Mouse (Mus musculus): ENCODE measurements at regions not wholly inside any gene's neighbourhood (a gene's known extent, or its start where the extent isn't known, plus 50 kb on each side); places are given as distances from the start of the nearest gene placed in this dataset.

DNA sequence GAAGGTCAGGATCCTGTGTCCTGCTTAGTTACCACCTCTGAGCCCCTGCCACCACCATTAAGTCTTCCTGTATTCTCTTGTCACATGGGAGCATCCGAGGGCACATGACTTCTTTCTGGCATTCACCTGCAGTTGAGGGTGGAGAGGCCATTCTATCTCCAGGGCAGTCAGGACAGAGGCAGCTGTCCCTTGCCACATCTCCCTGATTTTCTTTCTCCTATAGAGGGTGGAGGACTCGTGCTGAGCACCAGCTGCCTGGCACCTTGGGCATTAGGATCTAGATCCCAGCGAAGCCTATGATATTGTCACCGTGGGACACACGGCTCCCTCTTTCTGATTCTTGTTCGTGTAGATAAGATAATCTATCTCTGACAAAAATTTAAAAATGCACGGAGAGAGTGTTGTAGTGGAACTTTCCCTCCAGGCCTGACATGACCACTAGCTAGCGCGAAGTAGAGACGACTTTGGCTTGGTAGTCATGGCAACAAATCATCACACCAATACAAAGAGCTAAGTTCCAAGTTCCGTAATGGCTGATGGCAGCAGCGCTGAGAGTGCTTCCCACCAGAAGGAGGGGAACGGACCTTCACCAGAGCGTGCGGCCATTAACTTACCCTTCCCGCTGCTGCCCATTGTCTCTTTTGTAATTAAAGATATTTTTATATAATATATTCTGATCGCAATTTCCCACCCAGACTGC lies 137.7 kb downstream of the Ipmk start:
- no peak overlapping the region for H3K4me2 ChIP-seq (ENCODE audit: low read depth, low read length)
- no peaks in the 10 kb centered on the region for H3K4me1 ChIP-seq (ENCODE audit: control insufficient read depth, insufficient read depth, low read length)
- no peak overlapping the region for H3K9ac ChIP-seq (ENCODE audit: low read depth, low read length)
- H3K36me3 ChIP-seq (ENCODE audit: control insufficient read depth, insufficient read depth, low read length), result no peaks in the 10 kb centered on the region
- H3K9me3 ChIP-seq (ENCODE audit: control insufficient read depth, low read length), result no peaks in the 10 kb centered on the region
- H3K27ac ChIP-seq (replicated peaks; ENCODE audit: low read depth, low read length), result no peak overlapping the region
- no peak overlapping the region for H3K4me3 ChIP-seq (ENCODE audit: low read depth, low read length)
- DNase-seq (ENCODE audit: low spot score) (no peak), ATAC-seq (ENCODE audit: low read depth) (no peak)
- no peaks in the 10 kb centered on the region for H3K27me3 ChIP-seq (replicated peaks; ENCODE audit: control insufficient read depth, insufficient read depth, low read length)
- WGBS, result 70% methylated on average over 17 of the region's 17 CpGs

DNA sequence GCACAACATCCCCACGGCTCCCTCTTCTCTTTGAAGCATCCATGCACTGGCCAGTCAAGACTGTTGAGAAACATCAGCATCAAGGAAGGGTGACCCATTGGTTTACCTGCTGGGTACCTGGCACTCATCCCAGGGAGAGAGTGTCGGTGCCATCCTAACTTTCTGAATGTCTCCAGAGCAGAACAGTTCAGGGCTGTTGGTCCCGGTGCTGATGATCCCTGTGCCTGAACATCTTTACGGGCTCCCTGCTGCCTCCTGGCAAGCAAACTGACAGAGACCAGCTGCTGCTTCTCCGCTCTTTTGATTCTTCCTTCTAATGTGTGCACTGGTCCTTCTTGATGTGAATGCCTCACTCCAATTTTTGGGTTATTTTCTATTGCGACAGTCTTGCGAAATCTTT lies 142.2 kb downstream of the Ipmk start:
- Histone ChIP-seq H3K9me3 (ENCODE audit: control insufficient read depth, low read length) (no peaks in the 10 kb centered on the region), H3K27me3 (replicated peaks; ENCODE audit: control insufficient read depth, insufficient read depth, low read length) (no peaks in the 10 kb centered on the region), H3K4me3 (ENCODE audit: low read depth, low read length) (no peak overlapping the region), H3K36me3 (ENCODE audit: control insufficient read depth, insufficient read depth, low read length) (no peaks in the 10 kb centered on the region), H3K4me2 (ENCODE audit: low read depth, low read length) (no peak overlapping the region), H3K9ac (ENCODE audit: low read depth, low read length) (no peak overlapping the region), H3K27ac (replicated peaks; ENCODE audit: low read depth, low read length) (no peak overlapping the region), H3K4me1 (ENCODE audit: control insufficient read depth, insufficient read depth, low read length) (no peaks in the 10 kb centered on the region)
- WGBS, result 86% methylated on average over 7 of the region's 7 CpGs
- ATAC-seq (ENCODE audit: low read depth) (no peak), DNase-seq (ENCODE audit: low spot score) (no peak)

DNA sequence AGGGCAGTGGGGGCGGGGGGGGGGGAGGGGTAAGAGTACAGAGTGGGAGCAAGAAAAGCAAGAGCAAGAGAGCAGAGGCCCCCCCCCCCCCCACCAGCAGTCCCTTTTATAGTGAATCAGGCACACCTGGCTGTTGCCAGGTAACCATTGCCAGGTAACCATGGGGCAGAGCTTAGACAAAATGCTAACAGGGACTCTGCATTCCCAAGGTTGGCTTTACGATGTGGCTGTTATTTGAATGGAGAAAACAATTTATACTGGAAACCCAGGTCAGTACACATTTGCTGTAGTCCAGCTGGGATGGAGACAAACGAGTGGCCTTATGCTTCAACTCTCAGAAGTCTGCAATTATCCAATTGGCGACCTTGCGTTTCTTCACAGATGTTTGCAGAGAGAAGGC lies 154.5 kb downstream of the Ipmk start:
- no peak for DNase-seq (ENCODE audit: low spot score)
- Histone ChIP-seq H3K4me3 (ENCODE audit: low read depth, low read length) (no peak overlapping the region), H3K27me3 (replicated peaks; ENCODE audit: control insufficient read depth, insufficient read depth, low read length) (no peaks in the 10 kb centered on the region), H3K4me2 (ENCODE audit: low read depth, low read length) (no peak overlapping the region), H3K9me3 (ENCODE audit: control insufficient read depth, low read length) (no peaks in the 10 kb centered on the region), H3K36me3 (ENCODE audit: control insufficient read depth, insufficient read depth, low read length) (no peaks in the 10 kb centered on the region), H3K27ac (replicated peaks; ENCODE audit: low read depth, low read length) (no peak overlapping the region), H3K4me1 (ENCODE audit: control insufficient read depth, insufficient read depth, low read length) (no peaks in the 10 kb centered on the region), H3K9ac (ENCODE audit: low read depth, low read length) (no peak overlapping the region)
- WGBS, result 34% methylated on average over 4 of the region's 5 CpGs
- no peak for ATAC-seq (ENCODE audit: low read depth)

DNA sequence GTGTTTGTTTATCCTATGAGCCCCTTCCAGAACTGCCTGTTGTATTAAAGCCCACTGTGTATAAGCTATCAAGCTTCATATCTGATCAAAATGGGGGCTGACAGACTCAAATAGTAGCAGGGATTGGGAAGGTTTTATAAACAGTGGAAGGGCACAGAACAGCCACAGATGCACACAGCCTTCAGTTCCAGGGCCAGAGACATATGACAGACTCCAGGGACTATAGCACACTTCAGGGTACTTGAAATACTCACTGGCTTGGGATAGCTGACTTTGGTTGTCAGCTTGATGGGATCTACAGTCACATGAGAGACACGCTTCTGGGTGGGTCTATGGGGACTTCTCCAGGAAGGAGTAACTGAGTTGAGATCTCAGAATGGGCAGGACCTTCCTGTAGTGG lies 156.7 kb downstream of the Ipmk start:
- H3K27ac ChIP-seq (replicated peaks; ENCODE audit: low read depth, low read length), result no peak overlapping the region
- no peak for DNase-seq (ENCODE audit: low spot score)
- H3K27me3 ChIP-seq (replicated peaks; ENCODE audit: control insufficient read depth, insufficient read depth, low read length), result no peaks in the 10 kb centered on the region
- H3K9me3 ChIP-seq (ENCODE audit: control insufficient read depth, low read length), result no peaks in the 10 kb centered on the region
- ATAC-seq (ENCODE audit: low read depth), result no peak
- no peak overlapping the region for H3K4me2 ChIP-seq (ENCODE audit: low read depth, low read length)
- 84% methylated on average over 1 of the region's 1 CpGs for WGBS
- no peak overlapping the region for H3K4me3 ChIP-seq (ENCODE audit: low read depth, low read length)
- no peaks in the 10 kb centered on the region for H3K4me1 ChIP-seq (ENCODE audit: control insufficient read depth, insufficient read depth, low read length)
- no peak overlapping the region for H3K9ac ChIP-seq (ENCODE audit: low read depth, low read length)
- no peaks in the 10 kb centered on the region for H3K36me3 ChIP-seq (ENCODE audit: control insufficient read depth, insufficient read depth, low read length)

DNA sequence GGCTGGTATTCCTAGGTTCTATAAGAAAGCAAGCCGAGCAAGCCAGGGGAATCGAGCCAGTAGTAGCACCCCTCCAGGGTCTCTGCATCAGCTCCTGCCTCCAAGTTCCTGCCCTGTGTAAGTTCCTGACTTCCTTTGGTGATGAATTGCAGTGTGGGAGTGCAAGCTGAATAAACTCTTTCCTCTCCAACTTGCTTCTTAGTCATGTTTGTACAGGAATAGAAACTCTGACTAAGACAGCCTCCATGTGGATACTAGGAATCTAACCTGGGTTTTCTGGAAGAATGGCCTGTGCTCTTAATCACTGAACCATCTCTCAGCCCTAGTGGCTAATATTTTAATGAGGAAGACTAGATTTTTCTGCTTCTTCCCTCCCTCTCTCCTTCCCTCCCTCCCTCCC lies 177.7 kb downstream of the Ipmk start:
- Histone ChIP-seq H3K27ac (replicated peaks; ENCODE audit: low read depth, low read length) (no peak overlapping the region), H3K27me3 (replicated peaks; ENCODE audit: control insufficient read depth, insufficient read depth, low read length) (no peaks in the 10 kb centered on the region), H3K4me3 (ENCODE audit: low read depth, low read length) (no peak overlapping the region), H3K4me2 (ENCODE audit: low read depth, low read length) (no peak overlapping the region), H3K4me1 (ENCODE audit: control insufficient read depth, insufficient read depth, low read length) (no peaks in the 10 kb centered on the region), H3K36me3 (ENCODE audit: control insufficient read depth, insufficient read depth, low read length) (no peaks in the 10 kb centered on the region), H3K9ac (ENCODE audit: low read depth, low read length) (no peak overlapping the region), H3K9me3 (ENCODE audit: control insufficient read depth, low read length) (no peaks in the 10 kb centered on the region)
- ATAC-seq (ENCODE audit: low read depth), result no peak
- no peak for DNase-seq (ENCODE audit: low spot score)
- WGBS, result 52% methylated on average over 2 of the region's 2 CpGs

DNA sequence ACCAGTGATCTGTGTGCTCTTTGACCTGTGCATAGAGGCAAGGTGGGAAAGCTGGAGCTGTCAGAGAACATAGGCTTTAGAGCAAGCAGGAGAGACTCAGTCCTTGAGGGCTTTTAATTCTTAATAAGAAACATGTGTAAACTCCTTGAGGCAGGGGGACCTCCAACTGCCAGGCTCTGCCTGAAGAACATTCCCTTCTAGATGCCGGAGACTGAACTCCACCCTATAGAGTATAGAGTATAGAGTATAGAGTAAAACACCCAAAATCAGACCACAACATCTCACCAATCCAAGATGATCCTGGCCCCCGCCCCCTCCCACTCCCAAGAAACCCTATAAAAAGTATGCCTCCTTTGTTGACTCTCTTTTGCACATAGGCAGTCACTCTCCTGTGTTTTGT lies 186.2 kb downstream of the Ipmk start:
- Histone ChIP-seq H3K4me3 (ENCODE audit: low read depth, low read length) (no peak overlapping the region), H3K27me3 (replicated peaks; ENCODE audit: control insufficient read depth, insufficient read depth, low read length) (no peaks in the 10 kb centered on the region), H3K4me2 (ENCODE audit: low read depth, low read length) (no peak overlapping the region), H3K4me1 (ENCODE audit: control insufficient read depth, insufficient read depth, low read length) (no peaks in the 10 kb centered on the region), H3K9ac (ENCODE audit: low read depth, low read length) (no peak overlapping the region), H3K36me3 (ENCODE audit: control insufficient read depth, insufficient read depth, low read length) (no peaks in the 10 kb centered on the region), H3K27ac (replicated peaks; ENCODE audit: low read depth, low read length) (no peak overlapping the region), H3K9me3 (ENCODE audit: control insufficient read depth, low read length) (no peaks in the 10 kb centered on the region)
- WGBS, result 67% methylated on average over 2 of the region's 2 CpGs
- ATAC-seq (ENCODE audit: low read depth) (no peak), DNase-seq (ENCODE audit: low spot score) (no peak)

DNA sequence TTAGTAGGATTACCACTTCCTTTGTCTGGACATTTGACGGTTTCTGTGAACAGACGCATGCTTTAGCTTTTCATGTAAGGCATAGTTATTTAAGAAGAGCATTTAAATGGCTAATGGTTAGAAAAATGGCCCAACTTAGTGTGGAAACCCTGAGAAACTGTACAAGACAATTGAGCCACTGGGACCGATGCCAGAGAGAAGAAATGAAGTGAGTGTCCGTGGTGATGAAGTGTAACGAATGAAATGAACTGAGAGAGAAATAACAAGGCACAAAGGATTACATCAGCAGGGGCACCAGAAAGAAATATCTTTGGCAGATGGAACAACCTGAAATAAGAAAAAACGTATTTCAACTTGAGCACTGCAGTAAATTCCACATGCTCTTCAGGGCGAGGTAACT lies 197.9 kb downstream of the Ipmk start:
- Histone ChIP-seq H3K36me3 (ENCODE audit: control insufficient read depth, insufficient read depth, low read length) (no peaks in the 10 kb centered on the region), H3K4me3 (ENCODE audit: low read depth, low read length) (no peak overlapping the region), H3K4me1 (ENCODE audit: control insufficient read depth, insufficient read depth, low read length) (no peaks in the 10 kb centered on the region), H3K4me2 (ENCODE audit: low read depth, low read length) (no peak overlapping the region), H3K27me3 (replicated peaks; ENCODE audit: control insufficient read depth, insufficient read depth, low read length) (no peaks in the 10 kb centered on the region), H3K27ac (replicated peaks; ENCODE audit: low read depth, low read length) (no peak overlapping the region), H3K9me3 (ENCODE audit: control insufficient read depth, low read length) (no peaks in the 10 kb centered on the region), H3K9ac (ENCODE audit: low read depth, low read length) (no peak overlapping the region)
- ATAC-seq (ENCODE audit: low read depth) (no peak), DNase-seq (ENCODE audit: low spot score) (no peak)
- 78% methylated on average over 7 of the region's 7 CpGs for WGBS

DNA sequence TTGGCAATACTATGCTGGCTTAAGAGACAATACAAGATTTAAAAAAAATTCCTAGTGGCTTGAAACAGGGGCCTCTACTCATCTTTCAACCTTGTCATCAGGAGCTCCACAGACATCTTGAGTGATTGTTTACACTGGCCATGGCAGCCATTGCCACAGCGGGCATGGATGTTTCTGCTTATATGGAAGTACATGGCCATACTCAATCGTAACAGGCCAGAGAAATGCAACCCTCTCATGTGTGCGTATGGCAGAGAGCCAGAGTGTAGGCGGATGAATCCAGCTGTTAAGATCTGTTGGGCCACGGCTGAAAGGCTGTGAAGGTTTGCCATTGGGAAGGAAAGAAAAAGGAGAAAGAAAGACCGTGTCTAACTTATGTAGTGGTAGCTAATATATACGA lies 198.9 kb downstream of the Ipmk start:
- no peak overlapping the region for H3K4me3 ChIP-seq (ENCODE audit: low read depth, low read length)
- H3K36me3 ChIP-seq (ENCODE audit: control insufficient read depth, insufficient read depth, low read length), result no peaks in the 10 kb centered on the region
- H3K27me3 ChIP-seq (replicated peaks; ENCODE audit: control insufficient read depth, insufficient read depth, low read length), result no peaks in the 10 kb centered on the region
- no peak overlapping the region for H3K4me2 ChIP-seq (ENCODE audit: low read depth, low read length)
- H3K9me3 ChIP-seq (ENCODE audit: control insufficient read depth, low read length), result no peaks in the 10 kb centered on the region
- no peaks in the 10 kb centered on the region for H3K4me1 ChIP-seq (ENCODE audit: control insufficient read depth, insufficient read depth, low read length)
- WGBS, result 72% methylated on average over 7 of the region's 7 CpGs
- ATAC-seq (ENCODE audit: low read depth) (no peak), DNase-seq (ENCODE audit: low spot score) (peak; percentile 10)
- H3K27ac ChIP-seq (replicated peaks; ENCODE audit: low read depth, low read length), result no peak overlapping the region
- H3K9ac ChIP-seq (ENCODE audit: low read depth, low read length), result no peak overlapping the region

DNA sequence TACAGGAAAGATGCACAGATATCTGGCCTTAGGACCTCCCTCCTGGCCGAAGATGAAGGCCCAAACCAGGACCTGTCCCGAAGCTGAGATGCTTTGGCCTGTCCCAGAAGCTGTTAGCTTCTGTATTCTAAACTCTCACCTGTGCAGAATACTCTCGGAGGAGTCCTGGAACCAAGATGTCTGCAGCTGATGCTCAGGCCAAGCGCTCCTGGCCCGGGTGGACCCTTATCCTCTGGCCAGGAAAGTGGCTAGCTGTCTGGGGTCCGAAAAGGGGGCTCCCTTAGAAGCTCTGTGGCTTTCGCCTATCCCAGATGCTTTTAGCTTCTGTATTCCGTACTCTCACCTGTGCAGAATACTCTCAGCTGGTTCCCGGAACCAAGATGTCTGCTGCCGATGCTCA lies 236.2 kb downstream of the Ipmk start:
- H3K4me3 ChIP-seq (ENCODE audit: low read depth, low read length), result no peak overlapping the region
- H3K4me2 ChIP-seq (ENCODE audit: low read depth, low read length), result no peak overlapping the region
- DNase-seq (ENCODE audit: low spot score) (no peak), ATAC-seq (ENCODE audit: low read depth) (no peak)
- no peaks in the 10 kb centered on the region for H3K4me1 ChIP-seq (ENCODE audit: control insufficient read depth, insufficient read depth, low read length)
- no peak overlapping the region for H3K27ac ChIP-seq (replicated peaks; ENCODE audit: low read depth, low read length)
- H3K9ac ChIP-seq (ENCODE audit: low read depth, low read length), result no peak overlapping the region
- H3K27me3 ChIP-seq (replicated peaks; ENCODE audit: control insufficient read depth, insufficient read depth, low read length), result no peaks in the 10 kb centered on the region
- H3K9me3 ChIP-seq (ENCODE audit: control insufficient read depth, low read length), result no peaks in the 10 kb centered on the region
- no peaks in the 10 kb centered on the region for H3K36me3 ChIP-seq (ENCODE audit: control insufficient read depth, insufficient read depth, low read length)
- WGBS, result 92% methylated on average over 10 of the region's 10 CpGs

All from embryonic facial prominence, embryonic 14.5 days (tissue).